Mouse (Mus musculus) C2C12 (cell line): ENCODE measurements around the gene Stim1. TPM values are rescaled to one million over a fixed set of nuclear protein-coding genes. Genes with fewer than 3 reads are reported as not detected.

Source experiments
- H3K27me3 ChIP-seq: one replicate; pipeline ENCODE4 v1.6.1; 2011; ENCODE audit not compliant: control insufficient read depth, insufficient read depth, insufficient read length
- H3K36me3 ChIP-seq: one replicate; pipeline ENCODE4 v1.6.1; 2011; ENCODE audit not compliant: control insufficient read depth, insufficient read depth
- H3K4me3 ChIP-seq: one replicate; pipeline ENCODE4 v1.5.1; 2011; ENCODE audit warnings: mild to moderate bottlenecking, control low read depth; ENCODE audit not compliant: poor library complexity, insufficient read depth, severe bottlenecking
- H3K79me2 ChIP-seq: one replicate; pipeline ENCODE4 v1.6.1; 2011; ENCODE audit not compliant: control insufficient read depth, insufficient read depth
- H3K79me3 ChIP-seq: one replicate; pipeline ENCODE4 v1.6.1; 2011; ENCODE audit warnings: low read depth, control low read depth
- H3ac ChIP-seq: one replicate; pipeline ENCODE3; 2011; ENCODE audit warnings: low read depth; ENCODE audit not compliant: control insufficient read depth, insufficient read length
- CEBPB ChIP-seq: IDR thresholded peaks from one replicate; pipeline ENCODE4 v1.6.1; 2011; ENCODE audit warnings: low read depth, mild to moderate bottlenecking, control low read depth, moderate library complexity
- CTCF ChIP-seq: IDR thresholded peaks from one replicate; pipeline ENCODE4 v1.5.1; 2011; ENCODE audit not compliant: control insufficient read depth, insufficient read depth, insufficient read length
- FOSL1 ChIP-seq: IDR thresholded peaks from one replicate; pipeline ENCODE4 v1.8.0; 2011; ENCODE audit warnings: mild to moderate bottlenecking, low read length; ENCODE audit not compliant: poor library complexity, insufficient read depth, severe bottlenecking
- MAX ChIP-seq: IDR thresholded peaks from one replicate; pipeline ENCODE4 v1.6.1; 2011; ENCODE audit warnings: mild to moderate bottlenecking, control low read depth
- MYOD1 ChIP-seq: IDR thresholded peaks from one replicate; pipeline ENCODE4 v1.6.1; 2011; ENCODE audit warnings: low read depth; ENCODE audit not compliant: control insufficient read depth, insufficient read length
- MYOG ChIP-seq: IDR thresholded peaks from one replicate; pipeline ENCODE4 v1.6.1; 2011; ENCODE audit not compliant: control insufficient read depth, insufficient read length; ENCODE audit errors: extremely low read depth
- USF1 ChIP-seq: IDR thresholded peaks from one replicate; pipeline ENCODE4 v1.6.1; 2011; ENCODE audit warnings: low read depth, mild to moderate bottlenecking, control low read depth, moderate library complexity
- polyA plus RNA-seq: library from polyadenylated mRNA; unstranded; fragments of >200 nt; fragmentation: generic; extraction: Trizol; gene quantifications from one replicate; pipeline ENCODE4 v1.2.1, GENCODE M21; 2012; ENCODE audit warnings: missing spikeins

Gene Stim1
- polyA plus RNA-seq, 1 experiment, result 8.6 TPM

GRCm38 (mm10) chr7:102415841-102416240 is 148.2 kb downstream of the Stim1 start:
- no peak for TF ChIP-seq USF1
- no peak for TF ChIP-seq CEBPB
- TF ChIP-seq MAX, result no peak
- TF ChIP-seq CTCF, result no peak
- no peak for TF ChIP-seq MYOD1
- TF ChIP-seq MYOG, result no peak
- TF ChIP-seq FOSL1, result no peak
- H3K27me3 ChIP-seq, result no peaks in the 10 kb centered on the region
- H3K36me3 ChIP-seq, result no peaks in the 10 kb centered on the region
- H3ac ChIP-seq, result no peak overlapping the region
- no peak overlapping the region for H3K4me3 ChIP-seq
- H3K79me2 ChIP-seq, result no peaks in the 10 kb centered on the region
- H3K79me3 ChIP-seq, result no peaks in the 10 kb centered on the region

DNA sequence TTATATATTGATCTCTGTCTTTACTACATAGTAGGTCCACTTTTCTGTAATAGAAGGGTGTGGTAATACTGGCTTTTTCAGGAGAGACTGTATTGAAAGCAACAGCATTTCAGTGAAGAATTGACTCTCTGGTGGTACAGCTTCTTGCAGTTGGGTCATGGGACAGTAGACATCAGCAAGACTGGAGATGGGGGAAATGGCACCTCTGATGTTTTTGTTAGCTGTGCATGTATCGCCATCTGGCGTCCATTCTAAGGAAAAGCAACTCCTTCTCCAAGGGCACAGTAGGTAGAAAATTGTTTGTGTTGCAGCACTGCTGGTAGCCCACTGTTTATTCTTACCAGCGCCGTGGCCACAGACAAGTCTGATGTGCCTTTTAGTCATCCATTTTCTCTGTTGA is 149.8 kb downstream of the Stim1 start:
- TF ChIP-seq CTCF (peak; percentile 54), MYOG (no peak)
- Histone ChIP-seq H3K79me2 (no peaks in the 10 kb centered on the region), H3ac (no peak overlapping the region), H3K4me3 (no peak overlapping the region), H3K27me3 (no peaks in the 10 kb centered on the region), H3K79me3 (no peaks in the 10 kb centered on the region), H3K36me3 (no peaks in the 10 kb centered on the region)

GRCm38 (mm10) chr7:102422036-102422435 is 154.4 kb downstream of the Stim1 start:
- H3ac ChIP-seq, result no peak overlapping the region
- H3K79me3 ChIP-seq, result no peaks in the 10 kb centered on the region

GRCm38 (mm10) chr7:102425933-102426685 is 158.5 kb downstream of the Stim1 start:
- TF ChIP-seq CTCF (no peak), MAX (no peak), FOSL1 (no peak), USF1 (no peak), MYOD1 (no peak), CEBPB (no peak), MYOG (no peak)
- H3K27me3 ChIP-seq, result no peaks in the 10 kb centered on the region
- H3K79me3 ChIP-seq, result no peaks in the 10 kb centered on the region
- no peaks in the 10 kb centered on the region for H3K36me3 ChIP-seq
- no peak overlapping the region for H3K4me3 ChIP-seq
- H3ac ChIP-seq, result no peak overlapping the region
- H3K79me2 ChIP-seq, result no peaks in the 10 kb centered on the region

More at GRCm38 (mm10) chr7:102422036-102422435, 154.4 kb downstream of the Stim1 start:
- Histone ChIP-seq H3K79me2 (no peaks in the 10 kb centered on the region), H3K36me3 (no peaks in the 10 kb centered on the region), H3K4me3 (no peak overlapping the region), H3K27me3 (no peaks in the 10 kb centered on the region)
- TF ChIP-seq USF1 (no peak), MYOD1 (no peak), MYOG (no peak), CEBPB (no peak), FOSL1 (no peak), CTCF (no peak), MAX (no peak)

DNA sequence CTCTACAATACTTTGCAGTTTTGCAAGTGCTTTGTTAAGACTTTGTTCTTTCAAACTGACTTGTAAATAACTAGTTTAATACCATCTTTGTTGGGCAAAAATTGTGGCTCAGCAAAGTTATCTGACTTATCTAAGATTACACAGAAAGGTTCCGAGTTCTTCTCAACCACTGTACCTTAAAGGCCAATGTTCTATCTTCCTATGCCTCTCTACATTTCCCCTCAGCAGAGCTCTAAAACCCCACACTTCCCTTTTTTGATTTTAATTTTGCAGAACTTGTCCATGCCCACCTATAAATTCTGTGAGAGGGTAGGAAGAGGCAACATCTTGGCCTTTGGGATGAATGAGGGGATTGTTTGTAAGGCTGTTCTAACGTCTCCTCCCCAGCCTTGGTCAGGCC is 166.7 kb downstream of the Stim1 start:
- no peaks in the 10 kb centered on the region for H3K36me3 ChIP-seq

More for the DNA sequence above, 166.7 kb downstream of the Stim1 start:
- no peaks in the 10 kb centered on the region for H3K27me3 ChIP-seq
- no peak overlapping the region for H3K4me3 ChIP-seq
- no peak overlapping the region for H3ac ChIP-seq
- H3K79me3 ChIP-seq, result no peaks in the 10 kb centered on the region
- H3K79me2 ChIP-seq, result no peaks in the 10 kb centered on the region
- TF ChIP-seq CTCF (no peak), CEBPB (no peak), MYOG (no peak), MYOD1 (no peak), MAX (no peak), USF1 (no peak), FOSL1 (no peak)
